Mouse (Mus musculus) liver, postnatal 0 days (tissue): ENCODE data around the gene Timmdc1. TPM values are rescaled to one million over a fixed set of nuclear protein-coding genes. Genes with fewer than 3 reads are reported as not detected.

Experiments used
- ATAC-seq: fragments of 200-750 bp; cut with Nextera tagmentation; 2 replicates; pipeline ENCODE4 v1.8.0; 2017; ENCODE audit warnings: mild to moderate bottlenecking, moderate library complexity
- DNase-seq: peaks from one replicate; pipeline ENCODE4 v3.0.0-alpha.2; 2016
- H3K27ac ChIP-seq: fragments of 300-500 bp; sonication (generic); 2 replicates; pipeline ENCODE4 v1.5.1; 2014; ENCODE audit warnings: antibody characterized with exemption, moderate library complexity, mild to moderate bottlenecking, low read depth
- H3K27me3 ChIP-seq: fragments of 300-500 bp; sonication (generic); 2 replicates; pipeline ENCODE4 v1.6.1; 2014; ENCODE audit warnings: low read length, control low read depth, mixed read lengths; ENCODE audit not compliant: insufficient read depth
- H3K36me3 ChIP-seq: fragments of 300-500 bp; sonication (generic); replicated peaks from 2 replicates; pipeline ENCODE4 v1.6.1; 2014; ENCODE audit warnings: mild to moderate bottlenecking, control low read depth, low read length, moderate library complexity, mixed read lengths; ENCODE audit not compliant: insufficient read depth
- H3K4me1 ChIP-seq: fragments of 300-500 bp; sonication (generic); 2 replicates; pipeline ENCODE4 v1.6.1; 2014; ENCODE audit warnings: antibody characterized with exemption, mild to moderate bottlenecking, control low read depth; ENCODE audit not compliant: insufficient read depth
- H3K4me2 ChIP-seq: fragments of 300-500 bp; sonication (generic); 2 replicates; pipeline ENCODE4 v1.6.1; 2014; ENCODE audit warnings: low read depth, mild to moderate bottlenecking, low read length, moderate library complexity, mixed read lengths
- H3K4me3 ChIP-seq: fragments of 300-500 bp; sonication (generic); 2 replicates; pipeline ENCODE4 v1.5.1; 2014; ENCODE audit warnings: low read depth, low read length
- H3K9ac ChIP-seq: fragments of 300-500 bp; sonication (generic); replicated peaks from 2 replicates; pipeline ENCODE4 v1.6.1; 2014; ENCODE audit warnings: mild to moderate bottlenecking, moderate library complexity
- H3K9me3 ChIP-seq: fragments of 300-500 bp; sonication (generic); 2 replicates; pipeline ENCODE4 v1.6.1; 2016; ENCODE audit warnings: mild to moderate bottlenecking, control low read depth, low read length, mixed read lengths
- CTCF ChIP-seq: sonication (generic); IDR thresholded peaks from 2 replicates; pipeline ENCODE4 v1.5.1; 2016; ENCODE audit warnings: antibody characterized with exemption, low read depth
- EP300 ChIP-seq: IDR thresholded peaks from 2 replicates; pipeline ENCODE4 v1.6.1; 2016; ENCODE audit warnings: antibody characterized with exemption, low read depth, mild to moderate bottlenecking
- WGBS: fragments of 180-500 bp; shearing (Covaris S2); extraction: QIAGEN DNeasy Blood & Tissue Kit; methylation state at CpG from one replicate; pipeline ENCODE4 v1.1.7; 2014; ENCODE audit not compliant: insufficient replicate concordance; 5-methylcytosine and 5-hydroxymethylcytosine counted together
- polyA plus RNA-seq: library from polyadenylated mRNA; unstranded; fragments of >200 nt; fragmentation: Nextera tagmentation; extraction: Ambion mirVana; gene quantifications from 2 replicates; pipeline ENCODE4 v1.2.1, GENCODE M21; 2015

Timmdc1 gene
- polyA plus RNA-seq, 1 experiment from 2014 or later, result 17.0 TPM

DNA sequence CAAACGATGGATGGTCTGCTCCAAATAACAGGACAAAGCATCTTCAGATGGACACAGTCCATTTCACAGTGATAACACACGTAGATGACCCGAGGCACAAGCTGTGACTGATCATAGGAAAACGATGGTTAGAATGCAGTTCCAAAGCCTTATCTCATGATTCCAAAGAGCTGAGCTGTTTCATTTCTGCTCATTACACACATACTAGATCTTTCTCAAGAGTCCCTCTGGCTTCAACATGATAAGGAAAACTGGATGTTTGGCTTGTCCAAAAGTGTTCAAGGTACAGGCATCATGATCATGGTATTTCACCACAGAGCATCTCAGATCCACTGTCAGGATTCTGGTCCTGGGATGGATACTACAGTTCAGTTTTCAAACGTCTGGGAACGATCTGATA lies 3.8 kb upstream of the Timmdc1 start:
- no peak overlapping the region for H3K9ac ChIP-seq
- H3K4me3 ChIP-seq, result no peak overlapping the region
- no peaks in the 10 kb centered on the region for H3K27me3 ChIP-seq
- peaks cover 8% of the 10 kb centered on the region for H3K4me1 ChIP-seq
- H3K4me2 ChIP-seq, result no peak overlapping the region
- ATAC-seq (no peak), DNase-seq (no peak)
- TF ChIP-seq EP300 (no peak), CTCF (no peak)
- no peaks in the 10 kb centered on the region for H3K9me3 ChIP-seq
- WGBS, result 78% methylated on average over 6 of the region's 6 CpGs
- no peak overlapping the region for H3K27ac ChIP-seq
- peaks cover 18% of the 10 kb centered on the region; the same call in 1 of the 2 replicates for H3K36me3 ChIP-seq

GRCm38 (mm10) chr16:38521211-38521987 lies 1.1 kb downstream of the Timmdc1 start:
- Histone ChIP-seq H3K36me3 (peaks cover 18% of the 10 kb centered on the region), H3K9me3 (no peaks in the 10 kb centered on the region), H3K4me1 (peaks cover 8% of the 10 kb centered on the region), H3K4me3 (peak overlapping the region; percentile 73), H3K27me3 (no peaks in the 10 kb centered on the region), H3K9ac (peak overlapping the region; percentile 58; the same call in 1 of the 2 replicates), H3K27ac (peak overlapping the region; percentile 69; the same call in 1 of the 2 replicates), H3K4me2 (peak overlapping the region; percentile 74)
- WGBS, result 33% methylated on average over 8 of the region's 8 CpGs
- DNase-seq (no peak), ATAC-seq (no peak)
- no peak for TF ChIP-seq CTCF
- no peak for TF ChIP-seq EP300

DNA sequence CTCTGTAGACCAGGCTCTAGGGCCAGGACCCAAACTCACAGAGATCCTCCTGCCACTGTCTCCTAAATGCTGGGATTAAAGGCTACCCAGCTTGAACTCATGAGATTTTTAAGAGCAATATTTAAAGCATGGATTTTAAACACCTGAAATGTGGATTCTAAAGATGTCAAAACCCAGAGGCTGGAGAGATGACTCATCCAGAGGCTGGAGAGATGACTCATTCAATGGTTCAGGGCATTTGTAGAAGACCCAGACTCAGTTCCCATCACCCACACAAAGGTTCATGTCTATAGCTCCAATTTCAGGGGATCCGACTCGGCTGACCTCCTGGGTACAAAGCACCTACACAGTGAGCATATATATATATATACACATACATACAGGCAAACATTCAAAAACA lies 3.3 kb downstream of the Timmdc1 start:
- Histone ChIP-seq H3K9ac (no peak overlapping the region), H3K9me3 (no peaks in the 10 kb centered on the region), H3K4me3 (no peak overlapping the region), H3K4me1 (peaks cover 8% of the 10 kb centered on the region), H3K27ac (no peak overlapping the region), H3K27me3 (no peaks in the 10 kb centered on the region), H3K4me2 (no peak overlapping the region), H3K36me3 (peaks cover 11% of the 10 kb centered on the region)
- 85% methylated on average over 2 of the region's 2 CpGs for WGBS
- TF ChIP-seq EP300, result no peak
- TF ChIP-seq CTCF, result no peak
- DNase-seq, result no peak
- ATAC-seq, result no peak

GRCm38 (mm10) chr16:38510846-38511245 lies 11.6 kb downstream of the Timmdc1 start:
- no peak overlapping the region for H3K4me2 ChIP-seq
- DNase-seq (no peak), ATAC-seq (no peak)
- no peak overlapping the region for H3K9ac ChIP-seq
- TF ChIP-seq CTCF (no peak), EP300 (no peak)
- H3K27ac ChIP-seq, result no peak overlapping the region
- 95% methylated on average over 2 of the region's 2 CpGs for WGBS
- no peaks in the 10 kb centered on the region for H3K27me3 ChIP-seq
- no peaks in the 10 kb centered on the region for H3K4me1 ChIP-seq
- no peaks in the 10 kb centered on the region for H3K9me3 ChIP-seq
- H3K36me3 ChIP-seq, result peaks cover 20% of the 10 kb centered on the region
- H3K4me3 ChIP-seq, result no peak overlapping the region

DNA sequence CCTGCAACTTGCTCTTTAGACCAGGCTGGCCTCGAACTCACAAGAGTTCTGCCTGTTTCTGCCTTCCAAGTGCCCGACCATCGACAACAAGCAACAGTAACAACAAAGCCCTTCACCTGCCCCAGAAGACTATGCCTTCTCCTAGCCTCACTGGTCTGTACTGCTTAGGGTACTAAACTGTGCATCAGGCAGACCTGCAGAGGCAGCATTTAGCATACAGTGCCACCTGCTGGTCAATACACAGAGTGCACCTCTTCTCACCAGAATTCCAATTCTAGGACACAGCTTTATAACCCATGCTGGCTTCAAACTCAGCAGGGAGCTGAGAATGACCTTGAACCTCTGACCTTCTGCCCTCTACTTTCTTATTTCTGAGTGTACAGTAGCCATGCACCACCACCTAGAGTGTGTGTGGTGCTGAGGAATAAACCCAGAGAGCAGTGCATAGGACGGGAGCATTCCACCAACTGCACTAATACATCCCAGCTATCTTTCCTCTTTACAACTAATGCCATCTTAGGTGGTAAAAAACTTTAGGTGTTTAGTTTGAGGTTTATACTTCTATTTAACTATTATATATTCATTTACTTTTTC lies 16.3 kb downstream of the Timmdc1 start:
- peak; percentile 99 for TF ChIP-seq CTCF
- TF ChIP-seq EP300, result no peak
- Histone ChIP-seq H3K36me3 (peaks cover 43% of the 10 kb centered on the region), H3K27ac (no peak overlapping the region), H3K4me1 (no peaks in the 10 kb centered on the region), H3K9me3 (no peaks in the 10 kb centered on the region), H3K9ac (no peak overlapping the region), H3K4me3 (no peak overlapping the region), H3K4me2 (no peak overlapping the region), H3K27me3 (no peaks in the 10 kb centered on the region)
- 60% methylated on average over 4 of the region's 4 CpGs for WGBS
- DNase-seq, result peak; percentile 63
- peak; percentile 74 for ATAC-seq

DNA sequence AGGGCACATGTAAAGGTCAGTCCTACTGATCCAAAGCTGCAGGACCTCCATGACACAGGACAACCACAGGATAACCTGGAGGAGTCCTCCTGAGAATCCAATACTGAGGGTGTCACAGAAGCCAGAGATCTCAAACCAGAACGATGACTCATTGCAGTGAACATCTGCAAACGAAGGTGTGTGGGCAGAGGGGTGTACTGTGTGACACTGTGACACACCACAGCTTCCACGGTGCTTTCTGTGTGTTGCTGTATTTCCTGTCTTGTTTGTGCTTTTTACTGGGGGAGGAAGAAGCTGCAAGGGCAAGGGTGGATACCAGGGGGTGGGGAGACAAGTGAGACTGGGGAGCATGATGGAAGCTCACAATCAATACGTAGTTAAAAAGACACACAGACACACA lies 18.9 kb downstream of the Timmdc1 start:
- no peaks in the 10 kb centered on the region for H3K9me3 ChIP-seq
- DNase-seq, result no peak
- H3K4me2 ChIP-seq, result no peak overlapping the region
- H3K36me3 ChIP-seq, result peaks cover 50% of the 10 kb centered on the region
- no peak overlapping the region for H3K4me3 ChIP-seq
- H3K27ac ChIP-seq, result no peak overlapping the region
- WGBS, result 66% methylated on average over 4 of the region's 4 CpGs
- H3K4me1 ChIP-seq, result no peaks in the 10 kb centered on the region
- TF ChIP-seq EP300, result no peak
- TF ChIP-seq CTCF, result no peak
- no peak for ATAC-seq
- no peaks in the 10 kb centered on the region for H3K27me3 ChIP-seq
- H3K9ac ChIP-seq, result no peak overlapping the region
